Mouse (Mus musculus) CD4-positive, CD25-positive, alpha-beta regulatory T cell (primary cell): ENCODE data around the gene Rab17. TPM values are rescaled to one million over a fixed set of nuclear protein-coding genes. Genes with fewer than 3 reads are reported as not detected.

ENCODE experiments used
- polyA plus RNA-seq: library from polyadenylated mRNA; unstranded; fragments of 100-300 nt; shearing (Covaris generic); gene quantifications from one replicate; pipeline ENCODE4 v1.2.1, GENCODE M21; 2017

Gene Rab17
- polyA plus RNA-seq = not detected

GRCm38 (mm10) chr1:90969347-90969784, at the start of gene Rab17:
TSS of gene Rab17 (minus strand) at chr1:90969661.

GRCm38 (mm10) chr1:90998268-90998890, 28.9 kb upstream of the Rab17 start, which contains the start of gene Lrrfip1:
TSS of gene Lrrfip1 (plus strand) at chr1:90998737.

GRCm38 (mm10) chr1:90952808-90953207, 16.7 kb downstream of the Rab17 start, which contains the start of gene Prlh:
TSS of gene Prlh (plus strand) at chr1:90953108.

GRCm38 (mm10) chr1:90914948-90915569, 54.4 kb downstream of the Rab17 start, which contains the start of gene Mlph:
TSS of gene Mlph (plus strand) at chr1:90915085.

Other genes with a start within 250 kb of the Rab17 start
- 0.23 TPM for gene Col6a3, start 125.7 kb downstream of the Rab17 start, polyA plus RNA-seq
- gene Mlph, start 54.6 kb downstream of the Rab17 start, polyA plus RNA-seq = 0.12 TPM
- gene Prlh, start 16.6 kb downstream of the Rab17 start, polyA plus RNA-seq = not detected
- gene Lrrfip1, start 29.1 kb upstream of the Rab17 start, polyA plus RNA-seq = 215 TPM
- gene Rbm44, start 175.4 kb upstream of the Rab17 start, polyA plus RNA-seq = 0.72 TPM
- gene Ramp1, start 210.2 kb upstream of the Rab17 start, polyA plus RNA-seq = 42.5 TPM